Mouse (Mus musculus) adrenal gland, postnatal 14 days (tissue): ENCODE data around the gene Klhl24. TPM values are rescaled to one million over a fixed set of nuclear protein-coding genes. Genes with fewer than 3 reads are reported as not detected.
"Not testable (repeated sequence)": the region's sequence is repeated elsewhere in the genome, so short reads cannot be mapped to it uniquely, and the experiment has no call there.

Experiments
- DNase-seq: peaks from one replicate; pipeline ENCODE4 v3.0.0; 2021; ENCODE audit warnings: mixed read lengths
- long read RNA-seq, 2 experiments: library from polyadenylated mRNA; stranded (forward); transcript quantifications; one replicate each; pipeline ENCODE4 v2.0.0; 2021
- total RNA-seq: library from RNA; stranded (reverse); gene quantifications from 2 replicates; pipeline ENCODE4 v1.2.3, GENCODE M21; 2021

Klhl24 gene
- 70.5 and 85.4 TPM in 2 replicates for total RNA-seq
- long read RNA-seq, experiment 1, full-length matches to known transcripts = 3 of 7 reads
- long read RNA-seq, experiment 1, partial matches to known transcripts = 0 of 7 reads
- long read RNA-seq, experiment 1, other reads (novel, unspliced or antisense) = 4 of 7 reads
- long read RNA-seq, experiment 2, full-length matches to known transcripts = 4 of 8 reads
- long read RNA-seq, experiment 2, partial matches to known transcripts = 0 of 8 reads
- long read RNA-seq, experiment 2, other reads (novel, unspliced or antisense) = 4 of 8 reads

DNA sequence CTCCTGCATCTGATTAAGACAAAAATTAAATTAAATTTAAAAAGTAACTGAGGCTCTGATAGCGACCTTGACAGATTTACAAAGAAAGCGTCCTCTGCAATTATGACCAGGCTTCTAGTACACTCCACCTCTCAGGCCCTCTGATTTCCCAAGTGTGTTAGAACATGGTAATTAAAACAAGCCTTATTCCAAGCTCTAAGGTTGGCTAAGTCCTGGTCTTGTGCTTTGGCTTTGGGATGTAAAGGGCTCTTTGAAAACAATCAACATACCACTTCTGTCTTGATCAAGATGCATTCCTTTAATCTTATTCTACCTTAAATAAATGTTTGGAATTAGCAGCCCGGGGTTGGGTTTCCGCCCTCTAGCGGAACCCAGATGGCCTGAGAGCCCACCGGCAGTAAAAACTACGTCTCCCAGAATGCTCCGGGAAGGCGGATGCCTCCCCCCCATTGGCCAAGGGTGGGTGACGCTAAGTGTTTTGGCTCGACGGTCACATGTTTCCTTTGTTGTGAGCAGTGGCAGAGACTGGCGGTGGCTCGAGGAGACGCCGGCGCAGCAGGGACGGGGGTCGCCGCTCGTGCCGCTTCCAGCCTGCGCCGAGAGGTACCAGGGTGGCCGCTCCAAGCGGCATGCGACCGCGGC, at the start of gene Klhl24:
TSS of gene Klhl24 (plus strand) at position 474 of the 642 bp plus-strand sequence.
- DNase-seq = peak; percentile 96

DNA sequence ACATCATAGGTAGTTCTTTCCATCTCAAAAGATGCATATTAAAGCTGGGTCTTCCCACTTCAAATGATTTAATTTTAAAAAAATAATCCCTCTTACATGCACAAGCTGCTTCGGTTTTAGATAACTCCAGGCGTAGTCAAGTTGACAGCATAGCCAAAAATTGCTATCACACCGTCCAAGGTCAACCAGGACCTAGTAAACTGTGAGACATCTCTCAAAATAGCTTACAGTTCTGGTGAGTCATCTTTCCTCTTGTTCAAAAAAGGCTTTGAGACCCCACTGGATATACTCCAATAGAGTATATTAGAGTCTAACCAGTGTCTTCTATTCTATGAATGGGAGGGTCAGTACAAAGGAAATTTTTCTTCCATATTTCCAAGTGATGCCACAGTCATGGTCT, 44.7 kb upstream of the Klhl24 start:
- DNase-seq = no peak

DNA sequence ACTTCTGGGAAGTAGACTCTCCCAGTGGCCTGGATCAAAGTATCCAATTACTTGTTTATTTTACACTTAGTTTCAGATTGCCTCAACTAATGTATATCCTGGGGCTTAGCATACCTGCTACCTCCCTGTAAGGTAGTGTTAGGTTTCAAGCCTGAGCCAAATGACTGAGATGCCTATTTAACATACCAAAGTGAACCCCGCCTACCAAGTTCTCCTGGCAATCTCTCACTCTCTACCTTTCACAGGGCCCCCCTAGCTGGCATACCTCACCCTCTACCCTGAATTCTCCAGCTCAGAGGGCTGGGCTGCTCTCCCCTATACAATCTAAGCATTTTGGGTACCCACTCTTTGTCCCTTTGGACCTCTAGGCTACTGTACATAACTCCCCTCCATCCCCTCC, 24.6 kb upstream of the Klhl24 start:
- DNase-seq = no peak

DNA sequence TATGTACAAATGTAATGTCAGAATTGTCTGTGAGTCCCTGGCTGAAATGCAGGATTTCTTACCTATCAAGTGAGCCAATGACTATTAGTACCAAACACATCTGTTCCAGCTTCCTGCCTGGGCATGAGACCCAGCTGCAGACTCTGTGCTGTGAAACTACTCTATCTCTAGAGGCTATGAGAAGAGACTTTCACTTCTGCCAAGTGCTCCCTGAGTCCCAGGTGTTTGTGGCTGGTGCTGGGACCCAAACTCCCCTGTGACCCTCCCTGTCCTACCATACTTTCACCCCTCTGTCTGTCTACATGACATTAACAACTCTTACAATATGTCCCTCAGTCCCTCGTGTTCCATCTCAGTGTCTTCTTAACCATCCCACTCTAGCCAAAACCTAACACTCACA, 20.7 kb upstream of the Klhl24 start:
- no peak for DNase-seq

GRCm38 (mm10) chr16:20080271-20080670, 17.1 kb upstream of the Klhl24 start:
- no peak for DNase-seq

DNA sequence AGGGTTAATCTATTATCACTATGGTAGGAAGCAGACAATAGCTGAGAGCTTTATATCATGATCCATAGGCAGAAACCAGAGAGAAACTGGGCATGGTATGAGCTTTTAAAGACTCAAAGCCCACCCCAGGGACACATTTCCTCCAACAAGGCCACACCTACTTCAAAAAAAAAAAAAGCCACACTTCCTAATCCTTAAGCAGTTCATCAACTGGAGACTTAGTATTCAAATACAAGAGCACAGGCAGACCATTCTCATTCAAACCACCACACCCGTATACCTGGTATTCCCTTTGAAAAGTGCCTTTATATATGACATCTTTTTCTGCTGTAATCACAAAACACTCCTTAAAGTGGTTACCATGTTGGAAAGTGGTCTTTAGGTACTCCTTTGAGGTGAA, 12.7 kb upstream of the Klhl24 start:
- DNase-seq = no peak

DNA sequence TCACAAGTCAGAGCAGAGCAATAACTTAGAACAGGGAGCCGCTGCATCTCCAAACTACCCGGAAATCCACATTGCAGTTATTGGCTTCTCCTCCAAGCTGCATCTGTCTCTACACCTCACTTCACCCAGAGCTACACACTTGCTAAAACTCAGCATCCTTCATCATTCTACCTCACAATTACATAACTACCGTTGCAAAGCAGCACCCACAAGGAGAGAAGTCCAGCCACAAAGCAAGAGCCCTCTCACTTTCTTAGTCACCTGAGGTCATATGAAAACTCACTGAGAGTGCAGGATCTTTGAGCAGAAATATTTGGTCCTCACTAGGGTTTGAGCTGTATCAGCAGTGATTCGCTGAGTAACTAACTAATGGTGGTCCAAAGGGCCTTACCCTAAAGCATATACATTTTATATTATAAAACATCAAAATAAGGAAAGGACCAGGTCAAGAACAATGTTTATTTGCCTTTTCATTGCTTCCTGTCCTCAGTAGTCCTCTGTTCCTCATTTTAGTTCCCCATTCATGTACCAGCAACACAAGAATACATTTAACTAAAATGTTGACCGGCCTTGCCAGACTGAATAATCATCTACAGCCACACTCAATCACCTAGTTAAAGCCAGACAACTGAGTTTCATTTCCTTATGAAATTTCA, 12.0 kb upstream of the Klhl24 start:
- no peak for DNase-seq

- DNase-seq = no peak
Observed at GRCm38 (mm10) chr16:20086976-20087375, 10.4 kb upstream of the Klhl24 start.

- DNase-seq = no peak
Observed at GRCm38 (mm10) chr16:20089636-20090035, 7.7 kb upstream of the Klhl24 start.

GRCm38 (mm10) chr16:20090921-20091575, 6.3 kb upstream of the Klhl24 start:
- peak; percentile 14 for DNase-seq

DNA sequence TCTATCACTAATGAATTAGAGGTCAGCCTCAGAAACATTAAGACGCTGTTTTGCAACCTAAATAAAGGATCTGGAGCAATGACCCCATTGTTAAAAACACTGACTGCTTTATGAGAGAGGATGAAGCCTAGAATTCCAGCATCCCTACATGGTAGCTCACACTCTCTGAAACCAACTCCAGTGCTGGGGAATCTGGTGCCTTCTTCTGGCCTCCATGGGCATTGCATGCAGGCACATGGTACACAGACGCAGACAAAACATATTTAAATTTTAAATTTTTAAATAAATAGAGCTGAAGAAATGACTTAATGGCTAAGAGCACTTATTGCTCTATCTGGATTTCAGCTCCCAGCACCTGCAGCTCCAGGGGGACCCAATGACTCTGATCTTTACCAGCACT, 1.4 kb upstream of the Klhl24 start:
- no peak for DNase-seq

DNA sequence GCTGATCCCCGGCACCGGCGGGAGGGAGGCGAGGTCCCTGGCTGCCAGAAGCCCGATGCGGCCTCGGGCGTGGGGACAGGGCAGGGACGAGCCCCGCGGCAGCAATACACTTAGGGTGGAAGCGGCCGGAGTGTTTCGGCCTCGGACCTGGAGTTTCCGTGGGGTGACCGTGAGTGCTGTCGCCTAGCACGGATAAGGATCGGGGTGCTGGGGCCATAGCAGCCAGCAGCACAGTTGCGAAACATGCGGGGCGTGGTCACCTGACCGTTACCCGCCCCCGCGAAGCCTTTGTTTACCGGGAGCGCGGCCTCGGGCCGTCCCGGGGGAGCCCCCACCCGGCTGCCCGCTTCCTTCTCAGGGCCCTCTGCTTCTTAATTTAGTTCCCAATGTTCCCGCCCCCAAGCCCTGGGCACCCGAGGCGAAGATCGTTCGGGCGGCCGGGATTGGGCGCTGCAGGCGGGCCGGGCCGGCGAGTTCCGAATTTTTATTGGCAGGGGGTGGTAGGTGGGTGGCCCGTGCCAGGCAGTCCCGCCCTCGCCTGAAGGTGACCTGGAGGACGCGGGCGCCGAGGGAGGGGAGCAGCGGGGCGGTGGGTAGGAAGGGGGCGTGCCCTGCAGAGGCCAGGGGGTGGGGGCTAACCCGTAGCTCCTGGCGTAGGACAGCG, 501 bp downstream of the Klhl24 start:
- DNase-seq = peak; percentile 98

DNA sequence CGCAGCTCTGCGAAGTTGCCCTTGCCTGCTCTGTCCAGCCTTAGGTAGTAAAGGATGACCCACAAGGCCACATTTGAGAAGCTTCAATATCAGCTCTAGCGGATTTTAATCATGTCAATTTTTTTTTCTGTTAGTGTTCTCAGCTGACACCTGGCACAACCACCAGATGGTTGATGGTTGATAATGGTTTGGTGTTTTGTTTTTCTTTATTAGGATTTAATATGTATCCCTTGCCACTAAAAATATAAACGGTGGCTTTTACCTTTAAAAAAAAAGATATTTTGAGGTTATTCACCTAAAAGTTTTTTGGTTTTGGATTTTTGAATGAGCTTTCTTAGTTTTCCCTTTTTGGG, 1.0 kb downstream of the Klhl24 start:
- no peak for DNase-seq

GRCm38 (mm10) chr16:20098866-20099629, 1.7 kb downstream of the Klhl24 start:
- DNase-seq = peak; percentile 23

DNA sequence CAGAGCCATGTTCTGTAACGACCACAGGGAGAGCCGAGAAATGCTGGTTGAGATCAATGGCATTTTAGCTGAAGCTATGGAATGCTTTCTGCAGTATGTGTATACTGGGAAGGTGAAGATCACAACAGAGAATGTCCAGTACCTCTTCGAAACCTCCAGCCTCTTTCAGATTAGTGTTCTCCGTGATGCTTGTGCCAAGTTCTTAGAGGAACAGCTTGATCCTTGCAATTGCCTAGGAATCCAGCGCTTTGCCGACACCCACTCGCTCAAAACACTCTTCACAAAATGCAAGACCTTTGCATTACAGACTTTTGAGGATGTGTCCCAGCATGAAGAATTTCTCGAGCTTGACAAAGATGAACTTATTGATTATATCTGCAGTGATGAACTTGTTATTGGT, 9.7 kb downstream of the Klhl24 start:
- no peak for DNase-seq

DNA sequence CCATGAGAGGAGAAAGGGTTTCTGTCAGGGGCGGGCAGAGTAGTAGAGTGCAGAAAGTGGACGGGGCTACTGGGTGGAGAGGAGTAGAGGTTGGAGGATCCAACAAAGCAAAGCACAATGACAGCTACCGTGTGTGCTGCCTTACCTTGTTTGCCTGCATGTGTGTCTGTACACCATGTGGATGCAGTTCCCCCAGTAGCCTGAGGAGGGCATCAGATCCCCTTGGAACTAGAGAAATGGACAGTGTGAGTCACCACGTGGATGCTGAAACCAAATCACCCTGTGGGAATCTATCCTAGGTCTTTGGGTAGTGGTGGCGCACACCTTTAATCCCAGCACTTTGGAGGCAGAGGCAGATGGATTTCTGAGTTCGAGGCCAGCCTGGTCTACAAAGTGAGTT, 11.6 kb downstream of the Klhl24 start:
- DNase-seq = no peak

DNA sequence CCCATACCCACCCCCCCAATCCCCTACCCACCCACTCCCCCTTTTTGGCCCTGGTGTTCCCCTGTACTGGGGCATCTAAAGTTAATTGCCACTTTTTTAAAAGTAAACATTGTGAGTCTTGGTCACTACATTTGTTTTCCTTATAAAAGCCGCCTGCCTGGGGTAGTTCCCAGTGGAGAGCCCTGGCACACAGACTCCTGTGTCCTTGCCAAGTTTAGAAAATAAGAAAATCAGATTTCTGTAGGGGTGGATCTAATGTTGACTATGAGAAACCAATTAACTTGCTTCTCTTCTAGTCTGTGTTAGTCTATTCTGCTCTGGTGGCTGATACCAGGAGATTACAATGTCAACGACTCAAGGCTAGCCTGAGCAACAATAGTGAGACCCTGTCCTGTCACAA, 15.3 kb downstream of the Klhl24 start:
- peak; percentile 21 for DNase-seq

DNA sequence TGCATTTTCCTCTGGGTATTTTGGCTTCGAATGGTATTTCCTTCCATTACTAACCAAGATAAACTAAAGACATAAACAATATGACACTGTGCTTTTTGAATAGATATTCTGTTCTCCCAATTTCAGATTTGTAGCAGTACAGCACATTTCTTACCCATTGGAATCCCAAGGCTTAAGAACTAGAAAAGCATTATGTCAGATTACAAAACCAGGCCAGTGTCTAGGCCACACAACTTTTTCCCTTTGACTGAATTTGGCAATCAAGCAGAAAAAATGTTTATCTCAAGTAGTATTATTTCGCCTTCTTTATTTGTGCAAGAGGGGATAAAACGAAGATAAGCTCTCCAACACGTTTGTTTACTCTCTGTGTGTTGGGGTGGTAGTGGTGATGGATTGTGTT, 18.7 kb downstream of the Klhl24 start:
- DNase-seq = no peak

DNA sequence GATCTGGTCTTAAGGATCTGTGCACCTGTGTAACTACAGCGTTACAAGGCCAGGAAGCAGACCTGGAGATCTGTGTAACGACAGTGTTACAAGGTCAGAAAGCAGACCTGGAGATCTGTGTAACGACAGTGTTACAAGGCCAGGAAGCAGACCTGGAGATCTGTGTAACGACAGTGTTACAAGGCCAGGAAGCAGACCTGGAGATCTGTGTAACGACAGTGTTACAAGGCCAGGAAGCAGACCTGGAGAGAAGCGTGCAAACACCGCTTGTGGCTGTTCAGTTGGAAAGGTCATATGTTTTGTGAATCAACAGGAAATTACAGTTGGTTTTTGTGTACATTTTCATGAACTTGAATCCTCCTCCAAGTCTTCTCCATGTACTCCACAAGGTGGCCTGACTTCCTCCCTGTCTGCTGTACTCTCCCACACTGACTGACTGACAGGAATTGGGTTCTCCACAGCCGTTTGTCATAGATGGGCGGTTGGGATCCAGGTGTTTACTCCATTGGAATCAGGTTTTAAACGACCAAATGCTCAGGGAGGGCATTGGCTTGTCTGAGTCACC, 29.1 kb downstream of the Klhl24 start:
- not testable (repeated sequence) for DNase-seq

DNA sequence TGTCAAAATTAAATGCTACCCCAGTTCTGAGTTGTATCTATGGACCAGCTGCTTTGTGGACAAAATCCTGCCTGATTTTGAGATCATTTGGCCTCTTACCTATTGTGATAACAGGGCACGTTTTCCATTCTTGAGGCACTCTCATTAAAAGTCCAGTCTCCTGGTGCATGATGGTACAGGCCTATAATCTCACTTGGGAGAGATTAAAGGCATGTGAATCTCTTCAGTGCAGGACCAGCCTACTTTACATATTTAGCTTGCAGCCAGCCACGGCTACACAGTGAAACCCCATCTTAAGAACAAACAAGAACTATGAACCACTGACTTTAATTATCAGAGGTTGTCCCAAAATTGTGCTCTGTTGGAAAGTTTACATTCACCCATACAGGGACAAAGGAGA, 33.1 kb downstream of the Klhl24 start:
- no peak for DNase-seq

DNA sequence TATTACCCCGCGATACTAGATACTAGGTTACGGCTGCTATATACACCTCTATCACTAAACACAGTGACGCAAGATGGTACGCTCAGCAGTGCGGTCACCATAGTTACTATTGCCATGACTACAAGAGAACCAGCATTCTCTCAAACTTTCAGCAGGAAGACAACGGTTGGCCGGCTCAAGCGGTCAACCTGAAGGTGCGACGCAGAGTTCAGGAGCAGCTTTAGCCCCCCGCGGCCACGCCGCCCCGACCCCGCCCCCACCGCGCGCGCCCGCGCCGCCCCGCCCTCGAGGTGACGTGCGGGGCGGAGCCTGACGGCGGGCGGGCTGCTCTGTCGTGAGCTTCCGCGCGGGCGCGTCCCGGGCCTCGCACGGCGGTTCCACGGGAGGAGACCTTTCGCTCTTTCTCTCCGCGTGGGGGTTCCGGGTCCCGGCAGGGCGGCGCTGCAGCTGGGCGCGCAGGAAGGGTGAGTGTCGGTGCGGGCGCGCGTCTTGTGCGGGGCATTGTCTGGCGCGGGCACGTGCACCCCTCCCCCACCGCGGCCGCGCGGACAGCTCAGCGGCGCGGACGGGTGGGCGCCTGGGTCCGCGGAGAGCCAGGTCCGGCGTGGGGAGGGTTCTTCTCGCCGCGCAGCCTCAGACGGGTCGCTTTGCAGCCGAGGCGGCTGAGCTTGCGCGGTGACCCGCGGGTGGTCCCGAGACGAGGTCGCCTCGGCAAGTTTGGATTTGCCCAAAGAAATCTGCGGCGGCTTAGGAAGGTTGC, 43.6 kb downstream of the Klhl24 start, which contains the start of gene Yeats2:
TSS of gene Yeats2 (plus strand) at position 292 of the 760 bp plus-strand sequence.
- DNase-seq = peak; percentile 87
